Mouse (Mus musculus) forebrain, embryonic 16.5 days (tissue): ENCODE measurements at regions not wholly inside any gene's neighbourhood (a gene's known extent, or its start where the extent isn't known, plus 50 kb on each side); places are given as distances from the start of the nearest gene placed in this dataset.

ENCODE experiments used
- ATAC-seq: fragments of 200-750 bp; cut with Nextera tagmentation; 2 replicates; pipeline ENCODE4 v1.8.0; 2017; ENCODE audit warnings: mild to moderate bottlenecking, moderate library complexity
- H3K27ac ChIP-seq: fragments of 300-500 bp; sonication (generic); 2 replicates; pipeline ENCODE4 v1.5.1; 2014; ENCODE audit warnings: low read length, control low read depth
- H3K27me3 ChIP-seq: fragments of 300-500 bp; sonication (generic); replicated peaks from 2 replicates; pipeline ENCODE4 v1.6.1; 2014; ENCODE audit warnings: low read length; ENCODE audit not compliant: control insufficient read depth, insufficient read depth
- H3K36me3 ChIP-seq: fragments of 300-500 bp; sonication (generic); 2 replicates; pipeline ENCODE4 v1.6.1; 2014; ENCODE audit not compliant: control insufficient read depth, insufficient read depth
- H3K4me1 ChIP-seq: fragments of 300-500 bp; sonication (generic); replicated peaks from 2 replicates; pipeline ENCODE4 v1.6.1; 2014; ENCODE audit warnings: low read length; ENCODE audit not compliant: control insufficient read depth, insufficient read depth
- H3K4me2 ChIP-seq: fragments of 300-500 bp; sonication (generic); 2 replicates; pipeline ENCODE4 v1.6.1; 2014; ENCODE audit warnings: mild to moderate bottlenecking, low read length, control low read depth
- H3K4me3 ChIP-seq: fragments of 300-500 bp; sonication (generic); replicated peaks from 2 replicates; pipeline ENCODE4 v1.5.1; 2014; ENCODE audit warnings: mild to moderate bottlenecking, low read length, control low read depth
- H3K9ac ChIP-seq: fragments of 300-500 bp; sonication (generic); replicated peaks from 2 replicates; pipeline ENCODE4 v1.6.1; 2014; ENCODE audit warnings: low read depth, low read length, control low read depth
- H3K9me3 ChIP-seq: fragments of 300-500 bp; sonication (generic); 2 replicates; pipeline ENCODE4 v1.6.1; 2016; ENCODE audit warnings: low read length; ENCODE audit not compliant: control insufficient read depth
- WGBS: fragments of 180-500 bp; shearing (Covaris S2); extraction: QIAGEN DNeasy Blood & Tissue Kit; methylation state at CpG from one replicate; pipeline ENCODE4 v1.1.7; 2014; 5-methylcytosine and 5-hydroxymethylcytosine counted together

DNA sequence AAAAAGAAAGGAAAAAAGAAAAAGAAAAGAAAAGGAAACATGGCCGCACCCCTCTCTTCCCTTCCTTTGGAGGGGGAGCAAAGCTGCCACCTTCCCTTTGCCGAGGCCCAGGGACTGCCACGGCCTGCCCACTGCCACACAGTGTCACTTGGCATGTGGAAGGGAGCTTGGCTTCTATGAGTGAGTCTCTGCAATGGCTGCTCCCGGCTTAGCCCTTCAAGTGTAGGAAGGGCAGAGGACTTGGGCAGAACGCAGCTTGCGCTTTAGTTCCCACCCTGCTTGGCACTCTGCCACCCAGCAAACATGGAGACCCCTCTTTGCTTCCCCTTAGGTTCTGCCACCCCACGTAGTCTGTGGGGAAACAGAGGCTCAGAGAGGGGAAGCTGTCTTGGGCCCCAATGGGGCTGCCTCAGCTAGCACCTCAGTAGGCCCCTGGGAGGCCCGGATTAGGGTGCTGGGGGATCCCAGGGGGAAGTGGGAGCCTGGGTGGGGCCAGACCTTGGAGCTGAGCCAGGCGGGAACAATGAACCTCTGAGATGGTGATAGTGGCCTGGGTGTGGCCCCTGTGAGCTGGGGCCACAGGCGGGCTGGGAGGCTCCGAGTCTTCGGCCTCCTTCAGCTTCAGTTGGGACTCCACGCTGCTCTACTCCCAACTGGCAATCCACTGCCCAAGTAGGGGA is 57.7 kb upstream of the Tmem189 start:
- Histone ChIP-seq H3K4me1 (peaks cover 13% of the 10 kb centered on the region), H3K27ac (no peak overlapping the region), H3K4me2 (no peak overlapping the region), H3K9ac (no peak overlapping the region), H3K4me3 (no peak overlapping the region), H3K27me3 (no peaks in the 10 kb centered on the region), H3K36me3 (no peaks in the 10 kb centered on the region), H3K9me3 (no peaks in the 10 kb centered on the region)
- WGBS: 44% methylated on average over 13 of the region's 13 CpGs
- ATAC-seq: no peak

GRCm38 (mm10) chr2:167746344-167746743 is 56.7 kb upstream of the Tmem189 start:
- peaks cover 13% of the 10 kb centered on the region for H3K4me1 ChIP-seq
- 92% methylated on average over 4 of the region's 4 CpGs for WGBS
- H3K4me3 ChIP-seq: no peak overlapping the region
- H3K9me3 ChIP-seq: no peaks in the 10 kb centered on the region
- H3K36me3 ChIP-seq: no peaks in the 10 kb centered on the region
- H3K27ac ChIP-seq: no peak overlapping the region
- no peaks in the 10 kb centered on the region for H3K27me3 ChIP-seq
- H3K4me2 ChIP-seq: no peak overlapping the region
- H3K9ac ChIP-seq: no peak overlapping the region
- no peak for ATAC-seq

DNA sequence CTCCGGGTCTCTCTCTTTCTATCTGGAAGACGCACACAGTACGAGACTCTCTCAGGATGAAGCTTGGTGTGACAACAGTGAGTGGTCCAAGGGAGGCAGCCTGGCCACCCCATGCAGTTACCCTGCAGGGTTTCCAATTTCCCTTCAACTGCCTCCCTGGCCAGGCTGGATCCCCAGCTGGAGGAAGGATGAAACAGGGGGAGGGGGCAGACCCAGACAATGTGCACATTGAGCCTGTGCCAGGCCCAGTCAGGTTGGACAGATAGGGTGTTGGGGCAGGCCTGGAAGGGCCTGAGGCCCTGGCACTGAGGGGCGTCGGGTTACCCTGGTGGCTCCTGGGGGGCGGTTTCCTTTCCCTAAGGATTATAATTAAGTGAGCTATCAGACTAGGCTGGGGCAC is 55.8 kb upstream of the Tmem189 start:
- no peak overlapping the region for H3K9ac ChIP-seq
- 42% methylated on average over 6 of the region's 6 CpGs for WGBS
- no peak for ATAC-seq

DNA sequence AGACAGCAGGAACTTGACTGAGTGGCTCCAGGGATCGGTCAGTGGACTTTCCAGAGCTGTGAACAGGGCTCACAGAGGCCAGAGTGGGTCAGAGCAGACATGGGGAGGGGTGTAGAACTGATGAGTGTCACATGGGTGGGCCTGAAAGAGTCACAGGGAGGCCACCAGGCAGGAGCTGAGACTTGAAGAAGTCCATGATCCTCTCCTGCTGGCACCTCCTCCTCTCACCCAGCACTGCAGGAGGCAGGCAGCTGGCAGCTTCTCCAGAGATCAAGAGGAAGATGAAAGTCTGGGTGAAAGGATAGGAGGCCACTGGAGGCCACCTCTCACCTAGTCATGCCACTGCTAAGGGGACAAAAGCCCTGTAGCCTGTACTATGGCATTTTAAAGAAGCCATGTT is 54.5 kb upstream of the Tmem189 start:
- Histone ChIP-seq H3K27ac (no peak overlapping the region), H3K9ac (no peak overlapping the region), H3K27me3 (no peaks in the 10 kb centered on the region), H3K9me3 (no peaks in the 10 kb centered on the region), H3K36me3 (no peaks in the 10 kb centered on the region), H3K4me1 (peaks cover 13% of the 10 kb centered on the region), H3K4me3 (no peak overlapping the region), H3K4me2 (no peak overlapping the region)
- ATAC-seq: no peak
- 100% methylated on average over 1 of the region's 1 CpGs for WGBS

More for the DNA sequence above, 55.8 kb upstream of the Tmem189 start:
- H3K4me2 ChIP-seq: no peak overlapping the region
- H3K27ac ChIP-seq: no peak overlapping the region
- no peaks in the 10 kb centered on the region for H3K9me3 ChIP-seq
- no peak overlapping the region for H3K4me3 ChIP-seq
- no peaks in the 10 kb centered on the region for H3K36me3 ChIP-seq
- H3K4me1 ChIP-seq: peaks cover 13% of the 10 kb centered on the region
- H3K27me3 ChIP-seq: no peaks in the 10 kb centered on the region

DNA sequence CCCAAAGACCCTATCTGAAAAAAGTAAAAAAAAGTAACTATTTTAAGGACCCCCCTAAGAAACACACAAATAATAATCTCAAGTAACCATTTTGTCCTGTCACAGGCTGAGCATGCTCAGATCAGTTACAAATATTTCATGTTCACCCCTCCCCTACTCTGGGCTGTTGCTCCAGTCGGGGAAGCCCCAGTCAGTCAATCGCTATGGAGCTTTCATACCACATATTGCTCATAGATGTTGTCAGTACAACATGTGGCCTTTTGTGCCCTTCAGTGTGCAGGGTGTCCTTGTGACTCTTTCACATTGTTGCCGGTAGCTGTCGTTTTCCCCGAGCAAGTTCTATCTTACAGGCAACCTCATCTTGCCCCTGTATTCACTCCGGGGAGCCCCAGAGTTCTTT is 52.9 kb upstream of the Tmem189 start:
- H3K9ac ChIP-seq: no peak overlapping the region
- H3K4me3 ChIP-seq: no peak overlapping the region
- H3K9me3 ChIP-seq: no peaks in the 10 kb centered on the region
- H3K4me1 ChIP-seq: peaks cover 13% of the 10 kb centered on the region
- no peak overlapping the region for H3K4me2 ChIP-seq
- ATAC-seq: no peak
- no peaks in the 10 kb centered on the region for H3K27me3 ChIP-seq
- H3K27ac ChIP-seq: no peak overlapping the region
- 68% methylated on average over 6 of the region's 6 CpGs for WGBS
- H3K36me3 ChIP-seq: no peaks in the 10 kb centered on the region

- WGBS: 53% methylated on average over 6 of the region's 6 CpGs
Measured at GRCm38 (mm10) chr2:167740516-167741189, 51.0 kb upstream of the Tmem189 start.

More at GRCm38 (mm10) chr2:167740516-167741189, 51.0 kb upstream of the Tmem189 start:
- Histone ChIP-seq H3K4me2 (no peak overlapping the region), H3K9me3 (no peaks in the 10 kb centered on the region), H3K36me3 (no peaks in the 10 kb centered on the region), H3K27ac (no peak overlapping the region), H3K9ac (no peak overlapping the region), H3K27me3 (no peaks in the 10 kb centered on the region), H3K4me3 (no peak overlapping the region), H3K4me1 (peaks cover 6% of the 10 kb centered on the region)
- ATAC-seq: no peak
